Mouse (Mus musculus): ENCODE measurements at regions not wholly inside any gene's neighbourhood (a gene's known extent, or its start where the extent isn't known, plus 50 kb on each side); places are given as distances from the start of the nearest gene placed in this dataset.

DNA sequence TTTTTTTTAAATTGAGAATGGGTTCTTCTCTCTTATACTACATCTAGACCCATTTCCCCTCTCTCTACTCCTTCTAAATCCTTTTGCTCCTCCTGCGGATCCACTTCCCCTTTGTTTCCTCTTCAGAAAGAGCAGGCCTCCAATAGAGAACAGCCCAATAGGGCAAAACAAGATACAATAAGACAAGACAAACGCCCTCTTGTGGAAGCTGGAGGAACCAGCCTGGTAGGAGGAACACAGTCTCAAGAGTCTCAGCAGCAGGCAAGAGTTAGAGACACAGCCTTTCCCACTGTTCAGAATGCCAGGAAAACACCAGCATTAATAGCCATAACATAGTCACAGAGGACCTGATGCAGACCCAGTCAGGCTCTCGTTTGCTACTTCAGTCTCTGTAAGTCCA, 190.2 kb downstream of the Kif2b start:
- TF ChIP-seq POLR2A (IDR thresholded peaks at IDR 0.05; ENCODE audit: low read depth, low read length) (no peak), CTCF (conservative IDR thresholded peaks at IDR 0.05; ENCODE audit: insufficient read depth, insufficient read length, low read depth, low read length) (0 out of 2 replicates have a peak, but pooled peaks have one; percentile 4)
- H3K36me3 ChIP-seq (ENCODE audit: control insufficient read depth, insufficient read depth, low read length): no peaks in the 10 kb centered on the region
- H3K4me3 ChIP-seq (ENCODE audit: insufficient read depth, low read depth, low read length): no peak overlapping the region
- no peak overlapping the region for H3K27ac ChIP-seq (ENCODE audit: insufficient read depth, low read depth, low read length)
- 50% methylated on average over 3 of the region's 3 CpGs for WGBS
- no peak for DNase-seq
- H3K4me1 ChIP-seq (ENCODE audit: control insufficient read depth, insufficient read depth, low read length): no peaks in the 10 kb centered on the region
- no peaks in the 10 kb centered on the region for H3K27me3 ChIP-seq (replicated peaks; ENCODE audit: control insufficient read depth, insufficient read depth, low read length)

DNA sequence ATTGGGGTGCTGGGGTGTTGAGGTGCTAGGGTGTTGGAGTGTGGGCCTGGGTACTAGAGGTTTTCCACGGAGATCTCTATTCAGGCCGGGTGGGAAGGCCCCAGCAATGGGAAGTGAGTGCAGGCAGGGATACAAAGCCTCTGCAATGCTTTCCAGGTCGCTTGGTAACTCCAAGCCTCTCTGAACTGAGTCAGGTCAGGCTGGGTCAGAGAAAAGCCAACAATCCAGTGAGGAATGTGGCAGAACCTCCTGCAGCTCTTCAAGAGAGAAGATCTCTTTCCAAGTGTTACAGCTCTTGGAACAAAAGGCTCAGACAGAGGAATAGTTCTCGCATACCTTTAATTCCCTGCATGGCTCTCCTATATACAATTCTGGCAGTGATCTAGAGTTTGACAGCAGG, 220.3 kb downstream of the Kif2b start:
- 21% methylated on average over 4 of the region's 4 CpGs for WGBS
- DNase-seq: no peak
- Histone ChIP-seq H3K36me3 (ENCODE audit: control insufficient read depth, insufficient read depth, low read length) (no peaks in the 10 kb centered on the region), H3K4me3 (ENCODE audit: insufficient read depth, low read depth, low read length) (no peak overlapping the region), H3K27me3 (replicated peaks; ENCODE audit: control insufficient read depth, insufficient read depth, low read length) (no peaks in the 10 kb centered on the region), H3K27ac (ENCODE audit: insufficient read depth, low read depth, low read length) (no peak overlapping the region), H3K4me1 (ENCODE audit: control insufficient read depth, insufficient read depth, low read length) (no peaks in the 10 kb centered on the region)
- TF ChIP-seq POLR2A (IDR thresholded peaks at IDR 0.05; ENCODE audit: low read depth, low read length) (no peak), CTCF (conservative IDR thresholded peaks at IDR 0.05; ENCODE audit: insufficient read depth, insufficient read length, low read depth, low read length) (no peak)

DNA sequence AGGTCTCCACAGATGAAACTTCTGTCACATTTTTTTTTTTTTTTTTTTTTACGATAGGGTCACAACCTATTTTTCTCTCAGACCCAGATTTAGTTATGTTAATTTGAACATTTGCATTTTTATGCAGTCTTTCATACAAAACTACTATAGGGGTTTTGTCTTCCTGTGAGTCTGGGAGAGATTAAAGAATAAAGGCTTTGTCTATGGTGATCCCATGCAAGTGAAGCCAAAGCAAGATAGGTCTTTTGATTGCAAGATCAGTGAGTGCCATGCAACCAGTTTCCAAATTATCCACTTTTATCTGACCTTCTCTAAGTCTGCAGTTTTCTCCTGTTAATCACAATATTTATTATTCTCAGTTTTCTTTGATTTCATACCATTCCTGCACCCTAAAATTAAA, 234.7 kb downstream of the Kif2b start:
- WGBS: 83% methylated on average over 1 of the region's 1 CpGs
- Histone ChIP-seq H3K4me1 (ENCODE audit: control insufficient read depth, insufficient read depth, low read length) (no peaks in the 10 kb centered on the region), H3K4me3 (ENCODE audit: insufficient read depth, low read depth, low read length) (no peak overlapping the region), H3K27ac (ENCODE audit: insufficient read depth, low read depth, low read length) (no peak overlapping the region), H3K36me3 (ENCODE audit: control insufficient read depth, insufficient read depth, low read length) (no peaks in the 10 kb centered on the region), H3K27me3 (replicated peaks; ENCODE audit: control insufficient read depth, insufficient read depth, low read length) (no peaks in the 10 kb centered on the region)
- TF ChIP-seq POLR2A (IDR thresholded peaks at IDR 0.05; ENCODE audit: low read depth, low read length): no peak
- TF ChIP-seq CTCF (conservative IDR thresholded peaks at IDR 0.05; ENCODE audit: insufficient read depth, insufficient read length, low read depth, low read length): no peak
- no peak for DNase-seq

DNA sequence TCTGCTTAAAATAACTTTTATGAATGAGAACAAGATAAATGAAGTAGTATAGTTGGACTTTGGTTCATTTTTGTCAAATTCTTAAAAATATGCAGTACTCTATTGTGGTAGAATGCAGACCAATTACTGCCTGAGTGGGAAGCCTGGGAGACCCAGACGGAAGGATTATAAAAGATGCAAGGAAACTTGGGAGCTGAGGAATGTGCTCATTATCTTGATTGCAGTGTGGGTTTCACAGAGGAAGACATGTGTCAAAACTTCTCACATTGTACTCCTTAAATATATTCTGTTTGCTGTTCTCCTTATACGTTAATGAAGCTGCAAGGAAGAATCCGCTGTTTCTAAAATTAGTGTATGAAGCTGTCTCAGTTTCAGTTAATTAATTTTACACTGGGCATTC, 244.3 kb downstream of the Kif2b start:
- H3K4me3 ChIP-seq (ENCODE audit: insufficient read depth, low read depth, low read length): no peak overlapping the region
- no peaks in the 10 kb centered on the region for H3K36me3 ChIP-seq (ENCODE audit: control insufficient read depth, insufficient read depth, low read length)
- no peak overlapping the region for H3K27ac ChIP-seq (ENCODE audit: insufficient read depth, low read depth, low read length)
- TF ChIP-seq POLR2A (IDR thresholded peaks at IDR 0.05; ENCODE audit: low read depth, low read length) (no peak), CTCF (conservative IDR thresholded peaks at IDR 0.05; ENCODE audit: insufficient read depth, insufficient read length, low read depth, low read length) (no peak)
- no peaks in the 10 kb centered on the region; the same call in 1 of the 2 replicates for H3K27me3 ChIP-seq (replicated peaks; ENCODE audit: control insufficient read depth, insufficient read depth, low read length)
- no peak for DNase-seq
- 81% methylated on average over 3 of the region's 3 CpGs for WGBS
- no peaks in the 10 kb centered on the region for H3K4me1 ChIP-seq (ENCODE audit: control insufficient read depth, insufficient read depth, low read length)

DNA sequence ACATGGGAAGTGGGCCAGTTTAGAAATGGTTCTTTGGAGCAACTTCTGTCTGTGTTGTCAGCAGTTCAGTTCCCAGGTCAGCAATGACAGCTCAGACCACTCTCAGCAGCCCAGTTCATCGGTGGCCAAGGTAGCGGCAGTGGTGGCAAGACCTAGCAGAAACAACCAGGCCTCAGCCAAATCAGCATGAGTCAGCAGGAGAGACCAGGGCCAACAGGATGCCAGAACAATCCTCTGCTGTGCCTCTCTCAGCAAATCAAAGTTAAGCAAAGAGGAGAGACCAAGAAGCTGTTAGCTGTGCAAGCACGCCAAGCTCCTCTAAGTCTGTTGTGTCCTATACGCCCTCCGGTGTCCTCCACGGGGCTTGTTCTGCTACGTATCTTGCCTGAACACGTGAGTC, 249.8 kb downstream of the Kif2b start:
- no peaks in the 10 kb centered on the region for H3K4me1 ChIP-seq (ENCODE audit: control insufficient read depth, insufficient read depth, low read length)
- no peak for TF ChIP-seq CTCF (conservative IDR thresholded peaks at IDR 0.05; ENCODE audit: insufficient read depth, insufficient read length, low read depth, low read length)
- no peak for TF ChIP-seq POLR2A (IDR thresholded peaks at IDR 0.05; ENCODE audit: low read depth, low read length)

GRCm38 (mm10) chr11:91310212-91310742, 267.1 kb downstream of the Kif2b start:
- no peak for TF ChIP-seq CTCF (conservative IDR thresholded peaks at IDR 0.05; ENCODE audit: insufficient read depth, insufficient read length, low read depth, low read length)
- TF ChIP-seq POLR2A (IDR thresholded peaks at IDR 0.05; ENCODE audit: low read depth, low read length): no peak
- H3K4me3 ChIP-seq (ENCODE audit: insufficient read depth, low read depth, low read length): no peak overlapping the region
- DNase-seq: no peak

More for the DNA sequence above, 249.8 kb downstream of the Kif2b start:
- DNase-seq: no peak
- H3K36me3 ChIP-seq (ENCODE audit: control insufficient read depth, insufficient read depth, low read length): no peaks in the 10 kb centered on the region
- H3K27ac ChIP-seq (ENCODE audit: insufficient read depth, low read depth, low read length): no peak overlapping the region
- H3K27me3 ChIP-seq (replicated peaks; ENCODE audit: control insufficient read depth, insufficient read depth, low read length): no peaks in the 10 kb centered on the region
- 91% methylated on average over 8 of the region's 8 CpGs for WGBS
- no peak overlapping the region for H3K4me3 ChIP-seq (ENCODE audit: insufficient read depth, low read depth, low read length)

DNA sequence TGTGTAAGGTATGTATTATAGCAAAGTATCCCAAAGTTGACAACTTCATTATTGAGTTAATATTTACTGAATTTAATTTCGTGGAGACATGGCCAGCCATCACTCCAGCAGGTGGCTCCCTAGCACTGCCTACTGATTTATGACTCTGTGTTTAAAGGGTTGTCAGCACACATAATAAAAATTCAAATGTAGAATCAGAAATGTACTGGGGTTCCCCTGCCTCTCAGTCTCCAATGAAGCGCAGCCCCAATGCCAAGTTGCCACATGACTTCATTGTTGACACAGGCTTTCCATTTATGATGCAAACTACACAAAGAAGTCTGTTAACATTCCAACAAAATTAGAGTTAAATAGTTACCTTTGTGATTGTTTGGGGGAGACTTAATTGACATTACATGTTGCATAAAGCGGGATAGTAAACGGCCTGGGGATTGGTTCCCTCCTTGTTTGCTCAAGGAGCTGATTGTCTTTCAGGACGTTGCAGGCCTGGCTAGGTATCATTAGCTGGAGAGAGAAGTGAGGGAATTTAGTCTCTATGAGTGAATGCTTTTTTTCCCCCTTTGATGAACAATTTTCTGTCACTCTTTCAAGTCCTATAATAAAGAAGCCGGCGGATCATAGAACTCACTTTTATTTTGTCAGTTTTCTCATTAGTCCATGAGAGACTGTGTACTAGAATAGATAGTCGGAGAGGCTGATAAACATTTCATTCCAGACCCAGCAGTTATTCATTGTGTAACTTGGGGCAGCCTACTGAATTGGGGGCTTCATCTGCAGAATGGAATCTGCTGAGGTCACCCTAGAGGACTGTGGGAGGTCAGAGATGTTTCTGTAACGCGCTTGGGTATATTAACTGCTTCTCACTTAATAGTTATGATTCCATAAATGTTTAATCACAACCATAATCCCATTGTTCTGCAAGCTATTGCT, 287.9 kb downstream of the Kif2b start:
- Histone ChIP-seq H3K36me3 (ENCODE audit: control insufficient read depth, insufficient read depth, low read length) (no peaks in the 10 kb centered on the region), H3K27ac (ENCODE audit: insufficient read depth, low read depth, low read length) (no peak overlapping the region), H3K4me3 (ENCODE audit: insufficient read depth, low read depth, low read length) (no peak overlapping the region), H3K27me3 (replicated peaks; ENCODE audit: control insufficient read depth, insufficient read depth, low read length) (no peaks in the 10 kb centered on the region), H3K4me1 (ENCODE audit: control insufficient read depth, insufficient read depth, low read length) (no peaks in the 10 kb centered on the region)
- 43% methylated on average over 10 of the region's 10 CpGs for WGBS
- DNase-seq: peak; percentile 10
- TF ChIP-seq CTCF (conservative IDR thresholded peaks at IDR 0.05; ENCODE audit: insufficient read depth, insufficient read length, low read depth, low read length): peak; percentile 47; the same call in 1 of the 2 replicates
- no peak for TF ChIP-seq POLR2A (IDR thresholded peaks at IDR 0.05; ENCODE audit: low read depth, low read length)

More at GRCm38 (mm10) chr11:91310212-91310742, 267.1 kb downstream of the Kif2b start:
- Histone ChIP-seq H3K27ac (ENCODE audit: insufficient read depth, low read depth, low read length) (no peak overlapping the region), H3K27me3 (replicated peaks; ENCODE audit: control insufficient read depth, insufficient read depth, low read length) (no peaks in the 10 kb centered on the region), H3K36me3 (ENCODE audit: control insufficient read depth, insufficient read depth, low read length) (no peaks in the 10 kb centered on the region), H3K4me1 (ENCODE audit: control insufficient read depth, insufficient read depth, low read length) (no peaks in the 10 kb centered on the region)
- 31% methylated on average over 3 of the region's 3 CpGs for WGBS
